Mouse (Mus musculus) small intestine, adult 2 months (tissue): Measurements from ENCODE around the gene Hsp90ab1.

Experiments
- CTCF ChIP-seq: fragments of 200-500 bp; IDR thresholded peaks from 2 replicates; pipeline ENCODE4 v1.5.1; 2012; ENCODE audit warnings: low read depth, mild to moderate bottlenecking, control low read depth, inconsistent platforms, low read length, moderate library complexity, mixed read lengths; ENCODE audit not compliant: insufficient replicate concordance, insufficient read length; ENCODE audit errors: extremely low read depth
- POLR2A ChIP-seq: fragments of 200-500 bp; IDR thresholded peaks from 2 replicates; pipeline ENCODE4 v1.6.1; 2012; ENCODE audit warnings: low read depth, mild to moderate bottlenecking, control low read depth, inconsistent platforms, low read length, moderate library complexity

- peak; percentile 47; the same call in 1 of the 2 replicates for TF ChIP-seq CTCF
- no peak for TF ChIP-seq POLR2A
Measured at GRCm38 (mm10) chr17:45581567-45581983, 8.5 kb upstream of the Hsp90ab1 start.
